Mouse (Mus musculus) neutrophil, adult 5-6 weeks (primary cell): ENCODE results near the gene Prok2. TPM values are rescaled to one million over a fixed set of nuclear protein-coding genes. Genes with fewer than 3 reads are reported as not detected.

Source experiments
- ATAC-seq: fragments of 151-379, 151-347 bp; 2 replicates; pipeline ENCODE4 v1.8.0; 2017; ENCODE audit warnings: mild to moderate bottlenecking, moderate TSS enrichment; ENCODE audit not compliant: insufficient number of reproducible peaks, poor library complexity, low FRiP score, severe bottlenecking; ENCODE audit errors: extremely low read depth
- total RNA-seq: library from RNA; stranded (forward); fragments of 200-1000 nt; gene quantifications from 2 replicates; pipeline ENCODE4 v1.2.3, GENCODE M21; 2017

The Prok2 gene
- 0.37 and 1.2 TPM in 2 replicates for total RNA-seq

- ATAC-seq: no peak
Observed at GRCm38 (mm10) chr6:99725971-99726561, at the start of gene Prok2. Gene Prok2, minus strand, starts transcription at chr6:99726392.

DNA sequence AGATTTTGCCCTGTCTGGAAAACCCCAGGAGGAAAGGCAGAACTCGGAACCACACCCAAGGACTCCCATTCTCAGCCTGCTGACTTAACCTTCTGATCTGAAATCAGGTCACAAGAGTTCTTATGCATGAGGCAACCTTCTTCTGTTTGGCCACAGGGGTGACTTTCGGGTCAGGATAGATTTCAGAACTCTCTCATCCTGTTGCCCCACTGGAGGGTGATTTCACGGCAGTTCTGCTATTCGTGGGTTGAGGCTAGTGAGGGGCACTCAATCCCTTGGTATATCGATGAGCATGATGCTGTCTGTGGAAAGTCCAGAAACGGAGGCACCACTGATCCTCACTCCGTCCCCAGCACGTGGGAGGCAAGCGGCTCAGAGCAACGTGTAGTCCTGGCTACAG, 48.5 kb upstream of the Prok2 start:
- peak; percentile 33; the same call in 1 of the 2 replicates for ATAC-seq

GRCm38 (mm10) chr6:99768495-99768894, 42.3 kb upstream of the Prok2 start:
- ATAC-seq: no peak

- ATAC-seq: no peak
Observed at GRCm38 (mm10) chr6:99764916-99765315, 38.7 kb upstream of the Prok2 start.

DNA sequence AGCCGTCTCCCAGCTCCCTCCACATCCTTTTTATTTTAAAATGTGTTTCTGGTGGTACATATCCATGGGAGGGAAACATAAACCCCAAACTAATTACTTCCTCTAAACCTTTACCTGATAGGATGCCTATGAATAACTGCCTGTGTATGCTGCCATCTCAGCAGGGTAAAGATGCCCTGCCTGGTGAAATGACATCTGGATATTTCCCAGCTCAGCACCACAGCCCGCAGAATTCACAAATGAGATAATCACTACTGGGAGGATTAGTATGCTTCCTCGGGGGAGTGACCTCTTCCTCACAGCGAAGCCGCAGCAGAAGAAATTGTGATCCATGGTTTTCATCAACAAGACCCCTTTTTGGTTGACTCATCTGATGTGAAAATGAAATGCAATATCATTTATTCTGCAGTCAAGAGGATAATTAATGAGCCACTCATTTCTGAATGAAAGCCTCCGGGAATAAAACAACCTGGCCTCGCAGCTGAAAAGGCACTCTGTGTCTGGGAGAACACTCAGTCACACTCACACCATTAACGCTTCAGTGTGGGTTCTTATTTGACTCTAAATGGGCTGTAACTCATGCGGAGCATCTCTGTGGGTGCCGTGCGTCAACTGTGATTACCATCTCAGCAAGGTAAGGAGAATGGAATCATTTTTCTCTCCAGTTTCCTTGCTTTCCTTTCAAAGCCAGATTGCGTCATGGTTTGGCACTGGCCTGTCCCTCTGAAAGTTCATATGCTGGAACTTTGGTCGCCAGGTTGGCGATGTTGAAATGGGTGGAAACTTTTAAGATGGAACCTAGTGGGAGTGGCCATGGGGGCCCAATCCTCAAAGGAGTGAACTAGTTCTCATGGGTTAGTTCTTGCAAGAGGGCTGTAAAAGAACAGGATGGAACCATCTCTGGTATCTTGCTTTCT, 36.1 kb upstream of the Prok2 start:
- ATAC-seq: no peak

GRCm38 (mm10) chr6:99756105-99756504, 29.9 kb upstream of the Prok2 start:
- ATAC-seq: no peak

- ATAC-seq: no peak
Observed at GRCm38 (mm10) chr6:99751308-99751707, 25.1 kb upstream of the Prok2 start.

- no peak for ATAC-seq
Observed at GRCm38 (mm10) chr6:99746275-99746674, 20.1 kb upstream of the Prok2 start.

GRCm38 (mm10) chr6:99742866-99743265, 16.7 kb upstream of the Prok2 start:
- ATAC-seq: no peak

GRCm38 (mm10) chr6:99734666-99735065, 8.5 kb upstream of the Prok2 start:
- no peak for ATAC-seq

DNA sequence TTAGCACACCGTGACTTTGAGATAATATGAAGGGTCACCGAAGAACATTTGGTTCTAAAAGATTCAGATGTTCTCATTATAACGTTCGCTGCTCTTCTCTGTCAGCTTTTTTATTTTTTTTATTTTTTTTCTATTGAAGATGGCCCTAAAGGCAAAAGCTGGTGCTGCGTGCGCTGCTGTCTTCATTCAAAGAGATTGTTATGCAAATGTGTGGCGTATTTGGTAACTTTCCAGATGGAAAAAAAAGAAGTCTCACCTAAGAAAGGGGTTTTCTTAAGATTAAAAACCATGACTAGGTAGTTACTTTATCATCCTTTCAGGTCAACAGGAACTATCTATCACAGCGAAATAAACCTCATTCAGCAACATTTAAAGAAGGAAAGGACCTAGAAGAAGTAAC, 6.5 kb upstream of the Prok2 start:
- no peak for ATAC-seq

DNA sequence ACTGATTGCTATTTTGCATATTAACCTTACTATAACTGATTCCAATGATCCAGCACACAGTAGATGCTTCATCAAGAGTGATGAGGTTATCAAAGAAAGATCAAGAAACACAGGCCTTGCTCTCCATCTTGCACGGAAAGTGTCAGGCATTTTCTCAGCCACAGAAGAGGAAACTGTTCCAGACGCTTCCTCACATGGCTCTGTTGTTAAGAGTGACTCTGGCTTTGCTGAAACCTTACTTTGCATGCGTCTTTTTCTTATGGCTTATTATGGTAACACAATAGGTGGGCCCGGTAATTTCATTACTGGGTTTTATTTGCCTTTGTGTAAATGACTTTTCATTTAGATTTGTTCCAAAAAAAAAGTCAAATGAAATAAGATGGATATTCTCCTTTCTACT, 5.7 kb upstream of the Prok2 start:
- no peak for ATAC-seq

DNA sequence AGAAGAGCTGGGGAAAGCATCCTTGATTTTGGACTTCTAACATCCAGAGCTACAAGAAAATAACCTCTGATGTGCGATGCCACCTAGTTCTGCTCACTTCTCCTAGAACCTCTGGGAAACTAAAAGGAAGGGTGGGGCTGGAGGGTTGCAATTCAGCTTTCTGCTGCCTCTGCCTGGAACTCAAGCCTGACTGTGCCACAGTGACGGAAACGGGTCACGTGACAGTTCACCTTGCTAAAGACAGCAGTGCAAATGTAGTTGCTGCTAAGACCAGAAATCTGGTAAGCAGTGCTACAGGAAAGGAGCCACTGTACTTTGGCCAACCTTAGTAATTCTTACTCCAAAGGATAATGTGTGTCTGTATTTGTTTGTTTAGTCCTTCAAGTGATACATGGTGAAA, 3.7 kb upstream of the Prok2 start:
- no peak for ATAC-seq

DNA sequence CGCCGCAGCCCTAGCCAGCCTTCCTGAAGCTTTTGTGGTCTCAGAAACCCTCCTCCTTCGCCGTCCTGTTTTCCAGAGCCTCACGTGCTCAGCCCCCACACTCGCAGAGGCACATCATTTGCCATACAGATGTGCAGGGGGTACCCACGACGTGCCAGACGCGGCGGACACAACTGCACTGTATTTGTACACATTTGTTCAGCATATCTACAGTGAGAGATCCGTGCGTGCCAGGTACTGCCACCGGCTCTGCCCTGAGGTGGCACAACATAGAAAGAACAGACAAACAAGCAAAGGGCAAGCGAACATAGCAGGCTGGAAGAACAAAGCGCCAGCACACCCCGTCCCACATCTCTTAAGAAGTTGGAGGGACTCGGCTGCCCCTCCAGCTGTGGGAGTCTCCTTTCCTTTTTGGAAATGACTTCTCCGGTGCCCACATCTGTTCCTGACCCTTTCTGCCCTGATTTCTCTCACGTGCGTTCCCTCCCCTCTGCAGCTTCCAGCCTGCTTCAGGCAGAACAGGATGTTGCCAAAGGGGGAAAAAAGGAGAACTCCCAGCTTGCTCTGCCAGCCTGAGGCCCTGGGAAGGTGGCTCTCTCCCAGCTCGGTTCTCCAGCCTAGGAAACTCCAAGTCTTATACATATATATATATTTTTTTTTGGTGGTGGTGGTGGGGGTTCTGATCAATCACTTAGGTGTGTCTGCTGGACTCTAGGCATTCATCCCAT, 548 bp upstream of the Prok2 start:
- 0 out of 2 replicates have a peak, but pooled peaks have one; percentile 22 for ATAC-seq

- no peak for ATAC-seq
Observed at GRCm38 (mm10) chr6:99722390-99722789, 3.8 kb downstream of the Prok2 start.

DNA sequence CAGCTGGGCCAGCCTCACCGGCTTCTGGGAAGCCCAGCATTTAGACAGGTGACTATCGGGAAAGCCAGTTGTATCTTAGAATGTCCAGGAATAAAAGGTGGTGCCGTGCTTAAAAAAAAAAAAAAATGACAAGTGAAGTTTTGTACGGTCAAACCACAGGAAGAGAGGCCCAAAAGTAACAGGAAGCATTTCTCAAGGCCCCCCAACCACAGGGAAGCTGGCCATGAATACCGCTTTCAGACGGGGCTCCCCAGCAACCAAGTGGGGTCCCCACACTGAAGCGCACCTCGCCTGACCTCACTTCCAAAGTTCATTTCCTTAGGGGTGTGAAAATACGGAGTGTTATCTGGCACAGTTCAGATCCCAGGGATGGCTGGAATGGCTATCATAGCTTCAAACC, 5.2 kb downstream of the Prok2 start:
- ATAC-seq: no peak

GRCm38 (mm10) chr6:99715913-99716312, 10.3 kb downstream of the Prok2 start:
- no peak for ATAC-seq

DNA sequence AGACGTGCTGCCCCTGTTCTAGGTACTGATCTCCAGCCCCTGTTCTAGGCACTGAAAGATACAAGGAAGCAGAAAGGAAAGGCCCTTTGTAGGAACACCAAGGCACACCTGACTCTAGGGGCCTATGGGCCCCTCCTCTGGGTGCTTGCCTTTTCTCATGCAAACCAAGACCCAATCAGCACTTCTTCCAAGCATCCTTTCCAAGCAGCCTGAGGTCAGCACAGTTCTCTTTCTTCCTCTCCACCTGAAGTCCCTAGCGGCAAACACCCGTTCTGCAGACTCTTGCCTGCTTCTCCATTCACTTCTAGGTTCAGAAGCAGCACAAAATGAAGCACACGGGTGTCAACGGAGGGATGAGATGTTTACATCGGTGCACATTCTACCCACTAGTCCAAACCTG, 11.0 kb downstream of the Prok2 start:
- no peak for ATAC-seq

- ATAC-seq: no peak
Observed at GRCm38 (mm10) chr6:99713256-99713655, 12.9 kb downstream of the Prok2 start.
